Mouse (Mus musculus): ENCODE measurements around the gene Mdm2.

The Mdm2 gene

GRCm38 (mm10) chr10:117700450-117700849 is 10.1 kb downstream of the Mdm2 start:
- ATAC-seq (ENCODE audit: insufficient number of reproducible peaks, low FRiP score, low TSS enrichment) = no peak

- no peak for ATAC-seq (ENCODE audit: insufficient number of reproducible peaks, low FRiP score, low TSS enrichment)
Observed at GRCm38 (mm10) chr10:117699914-117700313, 10.6 kb downstream of the Mdm2 start.

DNA sequence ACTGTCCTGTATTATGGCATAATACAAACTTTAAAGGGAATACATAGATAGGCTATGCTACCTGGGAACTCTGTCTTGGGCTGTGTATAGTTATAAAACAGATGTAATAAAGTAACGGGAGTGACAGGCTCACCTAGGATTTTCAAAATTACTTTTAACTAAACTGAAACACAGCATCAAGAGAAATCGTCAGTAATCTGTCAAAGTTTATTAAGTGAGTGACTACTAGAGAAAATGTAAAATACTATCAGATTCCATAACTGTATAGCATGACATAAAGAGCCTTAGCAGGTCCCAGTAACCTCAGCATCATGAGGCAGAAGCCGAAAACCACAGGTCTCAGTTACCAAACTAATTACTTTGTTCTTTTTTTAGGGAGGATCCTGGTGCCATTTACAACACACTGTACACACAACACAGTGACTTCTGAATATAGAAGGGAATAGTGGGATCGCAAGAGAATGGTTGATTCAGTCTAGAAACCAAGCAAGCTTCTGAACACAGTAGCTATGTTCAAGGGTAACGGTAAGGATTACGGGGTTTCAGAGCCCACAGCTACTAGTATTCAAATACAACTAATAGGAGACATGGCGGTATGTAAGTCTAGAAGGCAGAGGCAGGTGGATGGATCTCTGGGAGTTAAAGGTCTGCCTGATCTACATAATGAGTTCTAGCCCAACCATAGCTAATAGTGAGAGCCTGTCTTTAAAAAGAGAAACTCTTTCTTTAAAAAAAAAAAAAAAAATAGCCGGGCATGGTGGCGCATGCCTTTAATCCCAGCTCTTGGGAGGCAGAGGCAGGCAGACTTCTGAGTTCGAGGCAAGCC is 12.0 kb downstream of the Mdm2 start:
- ATAC-seq (ENCODE audit: insufficient number of reproducible peaks, low FRiP score, low TSS enrichment) = no peak

DNA sequence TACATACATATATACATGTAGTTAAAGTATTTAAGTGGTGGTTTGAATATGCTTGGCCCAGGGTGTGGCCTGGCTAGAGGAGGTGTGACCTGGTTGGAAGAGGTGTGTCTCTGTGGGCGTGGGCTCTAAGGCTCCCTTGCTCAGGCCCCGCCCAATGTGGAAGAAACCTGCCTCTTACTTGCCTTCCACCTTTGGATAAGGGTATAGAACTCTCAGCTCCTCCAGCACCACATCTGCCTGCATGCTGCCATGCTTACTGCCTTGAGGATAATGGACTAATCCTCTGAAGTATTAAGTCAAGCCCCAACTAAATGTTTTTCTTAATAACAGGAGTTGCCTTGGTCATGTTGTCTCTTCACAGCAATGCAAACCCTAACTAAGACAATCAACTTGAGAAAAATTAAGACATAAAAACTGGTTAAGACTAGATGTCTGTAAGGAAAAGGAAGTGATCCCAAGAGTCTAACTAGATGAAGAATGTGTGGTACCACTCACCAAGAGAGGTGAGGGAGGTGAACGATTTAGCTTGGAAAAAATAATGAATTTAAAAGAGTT is 12.9 kb downstream of the Mdm2 start:
- no peak for ATAC-seq (ENCODE audit: insufficient number of reproducible peaks, low FRiP score, low TSS enrichment)

DNA sequence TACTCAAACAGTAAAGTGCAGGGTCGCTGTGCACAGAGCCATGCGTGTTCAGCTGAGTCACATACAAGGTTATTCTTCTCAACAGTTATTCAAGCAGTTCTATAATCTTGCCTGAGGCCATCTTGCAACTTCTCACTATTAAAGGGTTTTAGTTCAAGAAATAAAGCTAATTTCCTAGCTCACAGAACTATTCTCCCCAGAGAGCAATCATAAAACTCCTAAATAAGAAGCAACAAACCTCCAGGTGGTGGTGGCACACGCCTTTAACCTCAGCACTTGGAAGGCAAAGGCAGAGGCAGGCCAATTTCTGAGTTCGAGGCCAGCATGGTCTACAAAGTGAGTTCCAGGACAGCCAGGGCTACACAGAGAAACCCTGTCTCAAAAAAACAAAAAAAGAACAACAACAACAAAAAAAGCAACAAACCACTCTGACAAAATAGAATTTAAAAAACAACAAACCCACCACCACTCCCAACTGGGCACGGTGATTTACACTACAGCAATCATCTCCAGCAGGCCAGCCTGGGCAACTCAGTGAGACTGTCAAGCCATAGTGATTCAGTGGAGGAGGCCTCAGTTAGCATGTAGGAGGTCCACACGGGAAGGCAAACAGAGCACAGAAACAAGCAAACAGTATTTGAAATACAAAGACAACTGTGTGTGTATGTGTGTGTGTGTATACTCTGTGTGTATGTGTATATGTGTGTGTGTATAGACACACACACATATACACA is 13.6 kb downstream of the Mdm2 start:
- no peak for ATAC-seq (ENCODE audit: insufficient number of reproducible peaks, low FRiP score, low TSS enrichment)

DNA sequence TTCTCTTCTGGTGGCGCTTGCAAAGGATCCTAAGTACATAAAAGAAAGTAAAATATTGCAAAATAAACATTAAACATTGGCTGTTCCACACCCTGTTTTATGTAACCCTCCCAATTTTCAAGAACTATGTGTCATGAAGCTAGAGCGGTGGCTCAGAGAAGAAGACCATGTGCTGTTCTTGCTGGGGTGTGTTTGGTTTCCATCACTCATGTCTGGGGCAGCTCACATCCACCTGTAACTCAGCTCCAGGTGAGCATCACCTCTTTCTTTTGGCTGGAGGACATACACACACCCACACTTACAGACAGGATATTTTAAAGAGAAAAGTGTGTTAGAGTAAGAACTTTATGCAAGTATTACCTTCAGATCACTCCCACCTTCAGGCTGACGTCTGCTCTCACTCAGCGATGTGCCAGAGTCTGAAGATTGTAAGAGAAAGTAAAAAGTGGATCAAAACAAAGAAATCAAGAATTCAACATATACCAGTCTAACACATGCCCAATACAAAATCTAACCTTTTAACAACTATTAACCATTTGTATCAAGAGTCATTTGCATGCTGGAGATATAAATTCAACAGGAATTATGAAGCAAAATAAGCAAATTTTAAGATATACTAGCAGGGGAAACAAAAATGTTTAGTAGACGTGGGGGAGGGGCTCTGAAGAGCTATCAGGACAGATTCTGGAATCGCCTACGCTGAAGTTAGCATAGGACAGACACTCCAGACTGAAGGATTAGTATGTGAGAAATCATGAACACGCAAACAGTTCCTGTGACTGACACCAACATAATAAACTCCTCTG is 14.3 kb downstream of the Mdm2 start:
- ATAC-seq (ENCODE audit: insufficient number of reproducible peaks, low FRiP score, low TSS enrichment) = no peak

GRCm38 (mm10) chr10:117695605-117696004 is 15.0 kb downstream of the Mdm2 start:
- no peak for ATAC-seq (ENCODE audit: insufficient number of reproducible peaks, low FRiP score, low TSS enrichment)

DNA sequence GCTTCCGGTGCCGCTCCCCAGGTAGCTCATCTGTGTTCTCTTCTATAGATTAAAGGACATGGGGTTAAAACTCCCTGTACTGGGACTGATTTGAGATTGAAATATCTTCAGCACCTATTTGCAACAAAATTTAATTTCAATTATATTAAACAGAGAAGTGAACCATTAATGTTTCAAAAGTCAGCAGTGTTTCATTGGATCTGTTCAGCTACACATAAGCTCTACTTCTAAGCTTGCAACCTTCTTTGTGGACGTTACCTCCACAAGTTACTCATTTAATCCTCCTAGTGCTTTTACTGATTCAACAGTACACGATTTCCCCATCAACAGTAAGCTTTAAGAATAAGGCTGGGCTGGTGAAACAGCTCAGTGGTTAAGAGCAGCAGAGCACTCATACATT is 15.5 kb downstream of the Mdm2 start:
- ATAC-seq (ENCODE audit: insufficient number of reproducible peaks, low FRiP score, low TSS enrichment) = no peak

- ATAC-seq (ENCODE audit: insufficient number of reproducible peaks, low FRiP score, low TSS enrichment) = no peak
Observed at GRCm38 (mm10) chr10:117694255-117694953, 16.2 kb downstream of the Mdm2 start.

DNA sequence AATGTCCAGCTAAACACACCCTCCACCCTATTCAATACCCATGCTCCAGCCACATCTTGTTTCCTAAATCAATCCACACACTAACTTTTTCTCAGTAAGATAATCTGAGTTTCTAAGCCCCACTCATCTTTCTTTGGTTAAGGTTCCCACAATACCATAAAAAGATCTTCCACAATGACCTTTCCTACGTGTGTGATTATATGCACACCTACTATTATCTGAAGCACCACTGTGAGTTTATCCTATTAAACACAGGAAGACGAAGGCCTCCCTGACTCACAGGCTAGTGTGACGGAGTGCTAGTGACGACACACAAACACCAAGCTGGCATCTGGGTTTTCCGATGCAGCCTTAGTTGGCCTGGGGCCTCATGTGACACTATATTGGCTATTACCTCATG is 17.6 kb downstream of the Mdm2 start:
- ATAC-seq (ENCODE audit: insufficient number of reproducible peaks, low FRiP score, low TSS enrichment) = no peak

DNA sequence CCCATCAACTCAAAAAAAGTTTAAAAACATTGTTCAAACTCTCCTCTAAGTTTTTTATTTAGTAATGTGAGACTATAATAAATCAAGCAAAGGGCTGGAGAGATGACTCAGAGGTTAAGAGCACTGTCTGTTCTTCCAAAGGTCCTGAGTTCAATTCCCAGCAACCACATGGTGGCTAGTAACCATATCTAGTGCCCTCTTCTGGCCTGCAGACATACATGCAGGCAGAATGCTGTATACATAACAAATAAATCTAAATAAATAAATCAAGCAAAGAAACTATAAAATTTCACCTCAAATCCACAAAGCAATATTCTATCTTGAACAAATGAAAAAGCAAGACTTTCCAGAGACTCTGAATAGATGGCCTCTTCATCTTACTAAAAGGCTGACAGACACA is 18.4 kb downstream of the Mdm2 start:
- ATAC-seq (ENCODE audit: insufficient number of reproducible peaks, low FRiP score, low TSS enrichment) = no peak

- ATAC-seq (ENCODE audit: insufficient number of reproducible peaks, low FRiP score, low TSS enrichment) = no peak
Observed at GRCm38 (mm10) chr10:117691389-117691968, 19.1 kb downstream of the Mdm2 start.

DNA sequence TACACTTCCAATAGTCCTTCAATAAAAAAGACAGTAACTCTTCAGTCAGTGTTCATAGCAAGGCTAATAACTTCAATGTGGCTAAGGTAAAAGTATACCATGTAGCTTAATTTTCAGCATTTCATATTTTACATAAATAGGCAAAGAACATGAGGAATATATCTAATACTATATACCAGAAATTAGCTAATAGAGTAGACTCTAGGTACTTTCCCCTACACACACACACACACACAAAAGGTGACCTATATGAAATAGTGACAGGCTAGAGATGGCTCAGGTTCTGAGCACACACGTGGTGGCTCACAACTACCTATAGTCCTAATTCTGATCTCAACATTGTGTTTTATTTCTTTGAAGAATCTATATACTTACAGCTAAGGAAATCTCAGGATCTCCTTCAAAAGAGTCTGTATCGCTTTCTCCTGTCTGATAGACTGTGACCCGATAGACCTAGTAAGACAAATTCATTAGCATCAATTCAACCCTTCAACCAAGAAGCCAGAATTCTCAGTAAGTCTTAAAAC is 19.7 kb downstream of the Mdm2 start:
- ATAC-seq (ENCODE audit: insufficient number of reproducible peaks, low FRiP score, low TSS enrichment) = no peak

GRCm38 (mm10) chr10:117690101-117690352 is 20.5 kb downstream of the Mdm2 start:
- ATAC-seq (ENCODE audit: insufficient number of reproducible peaks, low FRiP score, low TSS enrichment) = no peak

DNA sequence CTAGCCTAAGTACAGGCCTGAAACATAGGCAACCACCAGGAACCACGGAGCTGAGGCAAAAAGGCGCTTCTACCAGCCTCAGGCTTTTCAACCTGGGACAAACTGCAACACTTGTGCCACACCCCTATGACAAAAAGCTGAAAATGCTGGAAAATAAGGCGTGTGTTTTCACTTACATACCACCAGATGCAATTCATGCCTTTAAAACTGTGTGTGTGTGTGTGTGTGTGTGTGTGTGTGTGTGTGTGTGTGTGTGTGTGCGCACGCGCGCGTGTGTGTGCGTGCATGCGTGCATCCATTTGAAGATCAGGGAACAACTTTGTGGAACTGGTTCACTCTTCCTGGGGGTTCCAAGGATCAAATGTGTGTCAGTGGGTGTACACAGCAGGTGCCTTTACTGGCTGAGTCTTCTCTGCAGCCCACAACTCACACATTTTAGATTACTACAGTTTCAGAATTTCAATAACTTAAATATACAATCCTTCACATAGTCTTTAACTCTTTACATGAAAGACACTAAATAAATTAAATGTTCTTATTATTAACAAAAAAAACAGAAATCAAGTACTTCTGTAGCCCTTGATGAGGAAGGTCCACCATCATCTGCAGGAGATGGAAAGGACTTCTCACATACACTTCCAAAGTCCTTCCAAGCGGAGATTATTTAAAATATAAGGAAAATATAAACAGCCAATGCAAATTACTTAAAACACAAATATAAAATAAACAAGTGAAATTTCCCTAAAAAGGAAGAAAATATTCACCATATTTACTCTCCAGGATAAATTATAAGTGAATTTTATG is 21.1 kb downstream of the Mdm2 start:
- ATAC-seq (ENCODE audit: insufficient number of reproducible peaks, low FRiP score, low TSS enrichment) = no peak

- ATAC-seq (ENCODE audit: insufficient number of reproducible peaks, low FRiP score, low TSS enrichment) = no peak
Observed at GRCm38 (mm10) chr10:117688204-117689151, 22.1 kb downstream of the Mdm2 start.

GRCm38 (mm10) chr10:117687577-117687976 is 23.0 kb downstream of the Mdm2 start:
- ATAC-seq (ENCODE audit: insufficient number of reproducible peaks, low FRiP score, low TSS enrichment) = no peak

DNA sequence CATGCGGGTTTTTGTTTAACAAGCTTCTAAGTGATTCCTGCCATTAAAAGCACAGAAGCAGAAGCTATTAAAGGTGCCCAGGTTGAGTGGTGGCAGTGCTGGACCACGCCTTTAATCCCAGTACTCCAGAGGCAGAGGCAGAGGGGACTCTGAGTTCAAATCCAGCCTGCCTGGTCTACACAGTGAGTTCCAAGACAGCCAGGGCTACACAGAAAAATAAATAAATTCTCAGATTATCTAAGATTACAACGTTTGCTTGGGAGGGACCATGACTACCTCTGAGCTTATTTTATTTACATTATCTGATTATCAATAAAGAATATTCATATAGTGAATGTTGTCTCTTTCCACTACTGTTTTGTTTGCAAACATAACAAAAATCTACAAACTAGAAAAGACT is 23.5 kb downstream of the Mdm2 start:
- no peak for ATAC-seq (ENCODE audit: insufficient number of reproducible peaks, low FRiP score, low TSS enrichment)

Data from cerebellum, adult (tissue).